Mouse (Mus musculus) embryonic fibroblast, embryonic 13.5 days (primary cell): ENCODE measurements around the gene Trmt10c. TPM values are rescaled to one million over a fixed set of nuclear protein-coding genes. Genes with fewer than 3 reads are reported as not detected.

Experiments used
- H3K27ac ChIP-seq: 2 replicates; pipeline ENCODE4 v1.5.1; 2012; ENCODE audit warnings: low read length, control low read depth, inconsistent platforms; ENCODE audit not compliant: insufficient read depth
- H3K4me1 ChIP-seq: 2 replicates; pipeline ENCODE4 v1.6.1; 2011; ENCODE audit warnings: low read length; ENCODE audit not compliant: control insufficient read depth, insufficient read depth
- H3K4me3 ChIP-seq: 2 replicates; pipeline ENCODE4 v1.5.1; 2011; ENCODE audit warnings: mild to moderate bottlenecking, control low read depth, low read length; ENCODE audit not compliant: insufficient read depth
- CTCF ChIP-seq: IDR thresholded peaks from 2 replicates; pipeline ENCODE4 v1.5.1; 2011; ENCODE audit warnings: mild to moderate bottlenecking, control low read depth, low read length, moderate library complexity, borderline replicate concordance; ENCODE audit not compliant: insufficient read depth
- POLR2A ChIP-seq: IDR thresholded peaks from 2 replicates; pipeline ENCODE4 v1.6.1; 2011; ENCODE audit warnings: low read depth, mild to moderate bottlenecking, control low read depth, low read length, moderate library complexity
- polyA plus RNA-seq: library from polyadenylated mRNA; stranded (reverse); fragments of >200 nt; gene quantifications from 2 replicates; pipeline ENCODE4 v1.2.4, GENCODE M21; 2011; ENCODE audit warnings: low read depth; ENCODE audit not compliant: missing spikeins, insufficient read length

The Trmt10c gene
- polyA plus RNA-seq, 1 experiment, result 13.6 TPM

DNA sequence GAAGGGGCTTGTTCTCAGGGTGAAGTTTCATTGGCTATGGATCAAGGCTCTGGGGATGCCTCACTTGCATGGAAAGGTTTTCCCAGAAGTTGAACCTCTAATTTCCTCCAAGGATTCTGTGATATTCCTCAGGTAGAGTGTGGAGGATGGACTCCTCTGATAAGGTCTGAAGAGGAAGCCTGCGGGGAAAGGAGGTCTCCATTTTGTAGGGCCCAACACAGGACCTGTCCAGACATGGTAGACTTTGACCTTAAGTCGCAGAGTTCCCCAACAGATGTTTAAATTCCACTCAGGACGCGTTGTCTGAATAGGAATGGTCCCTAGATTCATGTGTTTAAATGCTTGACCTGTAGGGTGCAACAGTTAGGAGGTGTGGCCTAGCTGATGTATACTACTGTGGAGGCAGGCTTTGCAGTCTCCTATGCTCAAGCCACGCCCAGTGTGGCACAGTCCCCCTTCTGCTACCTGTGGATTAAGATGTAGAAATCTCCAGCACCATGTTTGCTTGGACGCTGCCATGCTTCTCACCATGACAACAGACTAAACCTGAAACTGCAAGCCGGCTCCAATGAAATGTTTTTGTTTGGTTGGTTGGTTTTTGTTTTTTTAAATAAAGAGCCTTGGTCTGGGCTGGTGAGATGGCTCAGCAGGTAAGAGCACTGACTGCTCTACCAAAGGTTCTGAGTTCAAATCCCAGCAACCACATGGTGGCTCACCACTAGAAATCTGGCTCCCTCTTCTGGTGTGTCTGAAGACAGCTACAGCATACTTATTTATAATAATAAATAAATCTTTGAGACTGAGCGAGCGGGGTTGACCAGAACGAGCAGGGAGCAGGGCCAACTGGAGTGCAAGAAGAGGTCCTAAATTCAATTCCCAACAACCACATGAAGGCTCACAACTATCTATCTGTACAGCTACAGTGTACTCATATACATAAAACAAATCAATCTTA, 24.6 kb downstream of the Trmt10c start:
- Histone ChIP-seq H3K4me1 (no peaks in the 10 kb centered on the region), H3K4me3 (no peak overlapping the region), H3K27ac (no peak overlapping the region)
- TF ChIP-seq CTCF (no peak), POLR2A (no peak)

DNA sequence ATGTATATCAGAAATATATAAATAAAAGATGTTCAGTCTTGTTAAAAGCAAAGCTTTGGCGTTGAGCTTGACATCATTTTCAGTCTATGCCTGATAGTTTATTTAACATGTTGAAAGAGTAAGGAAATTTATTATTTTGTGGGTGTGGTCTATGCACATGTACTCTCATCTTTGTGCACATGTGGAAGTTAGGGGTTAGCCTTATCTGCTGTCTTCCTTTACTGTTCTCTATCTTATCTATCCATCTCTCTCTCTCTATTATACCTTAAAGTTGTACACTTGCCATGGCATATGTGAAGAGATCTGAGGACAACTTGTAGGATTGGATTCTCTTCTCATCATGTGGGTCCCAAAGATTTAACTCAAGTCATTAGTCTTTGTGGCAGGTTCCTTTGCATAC, 28.8 kb downstream of the Trmt10c start:
- TF ChIP-seq CTCF (no peak), POLR2A (no peak)
- Histone ChIP-seq H3K27ac (no peak overlapping the region), H3K4me1 (no peaks in the 10 kb centered on the region)

GRCm38 (mm10) chr16:56006798-56007197, 30.8 kb downstream of the Trmt10c start:
- Histone ChIP-seq H3K4me3 (no peak overlapping the region), H3K27ac (no peak overlapping the region), H3K4me1 (no peaks in the 10 kb centered on the region)
- no peak for TF ChIP-seq CTCF
- no peak for TF ChIP-seq POLR2A

More for the DNA sequence above, 28.8 kb downstream of the Trmt10c start:
- H3K4me3 ChIP-seq, result no peak overlapping the region

DNA sequence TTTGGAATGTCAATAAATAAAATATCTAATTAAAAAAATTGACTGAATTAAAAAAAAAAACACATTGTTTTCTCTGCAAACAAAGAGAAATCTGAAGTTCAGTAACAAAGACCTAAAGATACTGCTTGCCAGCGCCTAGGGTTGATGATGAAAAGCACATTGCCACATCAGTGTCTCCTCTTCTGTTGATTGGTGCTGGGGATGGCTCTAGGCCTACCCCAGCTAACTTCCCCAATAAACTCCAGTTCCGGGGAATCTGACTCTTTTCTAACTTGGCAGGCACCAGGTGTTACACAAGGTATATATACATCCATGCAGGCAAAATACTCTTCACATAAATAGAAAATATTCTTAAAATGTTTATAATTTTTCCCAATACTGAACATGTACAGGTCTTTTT, 43.4 kb downstream of the Trmt10c start:
- no peak overlapping the region for H3K4me3 ChIP-seq
- TF ChIP-seq POLR2A (no peak), CTCF (no peak)

DNA sequence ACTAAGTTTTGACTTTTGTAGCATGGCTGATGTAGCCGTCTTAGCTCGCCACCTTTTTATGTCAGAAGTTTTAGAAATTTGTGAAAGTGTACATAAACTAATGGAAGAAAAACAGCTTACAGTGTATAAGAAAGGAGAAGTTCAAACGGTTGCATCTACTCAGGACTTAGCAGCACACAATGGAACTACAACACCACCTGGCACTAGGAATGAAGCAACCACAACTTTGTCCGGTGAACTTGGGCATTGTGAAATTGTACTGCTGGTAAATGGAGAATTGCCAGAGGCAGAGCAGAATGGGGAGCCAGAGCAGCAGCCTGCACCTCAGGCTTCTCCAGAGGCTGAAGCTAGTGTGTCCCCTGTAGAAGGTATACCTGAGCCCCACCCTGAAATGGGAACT, 47.3 kb downstream of the Trmt10c start:
- TF ChIP-seq POLR2A, result no peak
- Histone ChIP-seq H3K4me3 (no peak overlapping the region), H3K27ac (no peak overlapping the region), H3K4me1 (no peaks in the 10 kb centered on the region)

More for the DNA sequence above, 43.4 kb downstream of the Trmt10c start:
- Histone ChIP-seq H3K27ac (no peak overlapping the region), H3K4me1 (no peaks in the 10 kb centered on the region)

- H3K27ac ChIP-seq, result no peak overlapping the region
- H3K4me3 ChIP-seq, result no peak overlapping the region
- TF ChIP-seq POLR2A (no peak), CTCF (no peak)
- no peaks in the 10 kb centered on the region for H3K4me1 ChIP-seq
Observed at GRCm38 (mm10) chr16:55986001-55986400, 51.6 kb downstream of the Trmt10c start.

Other genes starting within 250 kb of the Trmt10c start
- gene Nfkbiz, start 198.9 kb downstream of the Trmt10c start, polyA plus RNA-seq, result 13.7 and 23.2 TPM in 2 replicates
- 1.1 and 1.4 TPM in 2 replicates for gene Nxpe3, start 142.5 kb downstream of the Trmt10c start, polyA plus RNA-seq
- gene Cep97, start 103.0 kb downstream of the Trmt10c start, polyA plus RNA-seq, result 4.3 and 6.7 TPM in 2 replicates
- gene Rpl24, start 71.5 kb downstream of the Trmt10c start, polyA plus RNA-seq, result 978 and 1,034 TPM in 2 replicates
- gene Zbtb11, start 63.9 kb downstream of the Trmt10c start, polyA plus RNA-seq, result 15.5 and 15.9 TPM in 2 replicates
- 179 and 181 TPM in 2 replicates for gene Pcnp, start 8.1 kb downstream of the Trmt10c start, polyA plus RNA-seq
- gene Senp7, start 10.5 kb upstream of the Trmt10c start, polyA plus RNA-seq, result 22.7 and 33.2 TPM in 2 replicates
- 0.52 and 0.74 TPM in 2 replicates for gene Impg2, start 166.5 kb upstream of the Trmt10c start, polyA plus RNA-seq